Mouse (Mus musculus) midbrain, embryonic 10.5 days (tissue): ENCODE measurements around the gene Bpifb1. TPM values are rescaled to one million over a fixed set of nuclear protein-coding genes. Genes with fewer than 3 reads are reported as not detected.
"Not testable (repeated sequence)": the region's sequence is repeated elsewhere in the genome, so short reads cannot be mapped to it uniquely, and the experiment has no call there.

Experiments
- DNase-seq: peaks from one replicate; pipeline ENCODE4 v3.0.0-alpha.2; 2017; ENCODE audit warnings: low spot score
- H3K27ac ChIP-seq: fragments of 300-500 bp; sonication (generic); replicated peaks from 2 replicates; pipeline ENCODE4 v1.5.1; 2016; ENCODE audit warnings: mild to moderate bottlenecking
- H3K27me3 ChIP-seq: fragments of 300-500 bp; sonication (generic); 2 replicates; pipeline ENCODE4 v1.6.1; 2016; ENCODE audit warnings: low read depth, mild to moderate bottlenecking; ENCODE audit not compliant: poor library complexity, severe bottlenecking
- H3K36me3 ChIP-seq: fragments of 300-500 bp; sonication (generic); 2 replicates; pipeline ENCODE4 v1.6.1; 2016; ENCODE audit warnings: mild to moderate bottlenecking, moderate library complexity
- H3K4me1 ChIP-seq: fragments of 300-500 bp; sonication (generic); 2 replicates; pipeline ENCODE4 v1.6.1; 2016
- H3K4me3 ChIP-seq: fragments of 300-500 bp; sonication (generic); 2 replicates; pipeline ENCODE4 v1.5.1; 2016; ENCODE audit warnings: mild to moderate bottlenecking, moderate library complexity
- H3K9me3 ChIP-seq: fragments of 300-500 bp; sonication (generic); replicated peaks from 2 replicates; pipeline ENCODE4 v1.6.1; 2016; ENCODE audit warnings: mild to moderate bottlenecking
- WGBS: fragments of 180-500 bp; shearing (Covaris S2); methylation state at CpG from one replicate; pipeline ENCODE4 v1.1.7; 2016; 5-methylcytosine and 5-hydroxymethylcytosine counted together
- polyA plus RNA-seq: library from polyadenylated mRNA; unstranded; fragments of >200 nt; fragmentation: Nextera tagmentation; extraction: Ambion mirVana; gene quantifications from 2 replicates; pipeline ENCODE4 v1.2.1, GENCODE M21; 2016

Bpifb1 gene
- polyA plus RNA-seq, 1 experiment from 2014 or later = not detected

DNA sequence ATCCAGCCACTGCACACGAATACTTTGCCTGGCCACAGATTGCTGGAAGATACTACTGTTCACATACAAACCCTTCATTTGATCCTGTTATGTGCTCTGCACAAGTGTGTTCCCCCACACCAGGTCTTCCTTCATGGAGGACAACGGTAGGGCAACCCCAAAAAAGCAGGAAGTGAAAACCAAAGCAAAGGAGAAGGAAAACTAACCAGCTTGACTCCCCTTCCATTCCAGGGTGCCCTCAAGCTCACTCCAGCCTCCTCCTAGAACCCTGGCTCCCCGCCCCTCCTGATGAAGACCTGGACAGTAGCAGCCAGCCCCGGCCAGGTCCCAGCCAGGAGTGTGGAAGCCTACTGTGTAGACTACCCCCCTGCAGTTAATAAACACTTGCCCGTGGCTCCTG lies 29.3 kb downstream of the Bpifb1 start:
- 85% methylated on average over 5 of the region's 5 CpGs for WGBS
- H3K36me3 ChIP-seq = no peaks in the 10 kb centered on the region
- no peaks in the 10 kb centered on the region for H3K27me3 ChIP-seq
- DNase-seq = no peak
- H3K27ac ChIP-seq = no peak overlapping the region
- no peaks in the 10 kb centered on the region for H3K9me3 ChIP-seq
- H3K4me3 ChIP-seq = no peak overlapping the region
- peaks cover 23% of the 10 kb centered on the region for H3K4me1 ChIP-seq

DNA sequence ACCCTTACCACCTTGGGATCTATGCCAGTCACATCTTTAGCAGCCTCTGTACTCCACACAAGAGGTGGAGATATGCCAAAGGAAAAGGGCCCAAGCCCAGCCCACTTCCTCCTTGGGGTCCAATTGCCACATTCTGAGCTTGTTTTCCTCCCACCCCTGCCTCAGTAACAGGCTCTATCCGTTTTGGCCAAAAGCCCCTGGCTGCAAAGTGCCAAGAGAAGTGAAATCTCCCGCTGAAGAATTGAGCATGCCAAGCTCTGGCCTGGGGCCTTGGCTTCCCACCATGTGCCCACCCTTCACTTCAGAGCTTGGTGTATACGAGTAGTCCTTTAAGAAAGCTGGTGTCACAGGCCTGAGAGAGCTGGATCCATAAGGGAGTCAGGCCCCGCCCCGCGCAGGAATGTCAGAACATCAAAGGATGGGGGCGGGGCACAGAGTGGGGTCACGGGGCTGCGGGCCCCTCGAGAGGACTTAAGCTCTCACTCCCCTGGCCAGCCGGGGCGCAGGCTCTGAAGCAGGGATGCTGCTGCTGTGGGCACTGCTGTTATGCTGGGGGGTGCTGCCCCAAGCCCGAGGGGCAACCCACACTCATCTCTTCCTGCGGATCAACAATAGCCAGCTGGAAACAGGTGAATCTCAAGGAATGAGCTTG lies 32.8 kb downstream of the Bpifb1 start, which contains the start of gene Bpifb5:
Bpifb5 (plus strand) TSS at position 478 of the 652 bp plus-strand sequence.
- Histone ChIP-seq H3K27me3 (no peaks in the 10 kb centered on the region), H3K9me3 (no peaks in the 10 kb centered on the region), H3K27ac (peak within 1 kb of the TSS; percentile 81), H3K36me3 (no peaks in the 10 kb centered on the region), H3K4me1 (peaks cover 23% of the 10 kb centered on the region), H3K4me3 (peak within 1 kb of the TSS; percentile 27)
- WGBS = 5% methylated on average over 14 of the region's 14 CpGs
- DNase-seq = peak; percentile 69

DNA sequence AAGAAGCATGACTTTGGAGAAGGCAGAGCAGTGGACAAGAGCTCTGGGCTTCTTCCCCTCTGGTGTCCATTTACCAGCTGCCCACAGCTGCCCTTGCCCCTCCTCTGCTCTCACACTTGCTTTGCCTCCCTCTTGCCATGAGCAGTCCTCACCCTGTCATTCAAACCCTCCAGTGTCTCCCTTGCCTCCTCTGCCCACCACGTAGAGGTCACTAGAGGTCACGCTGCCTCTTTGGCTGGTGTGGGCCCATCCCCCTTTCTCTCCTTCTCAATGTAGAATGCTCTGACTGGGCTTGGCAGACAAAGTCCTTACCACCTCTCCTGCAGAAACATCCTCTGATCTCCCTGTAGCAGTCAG lies 33.3 kb downstream of the Bpifb1 start:
- Histone ChIP-seq H3K9me3 (no peaks in the 10 kb centered on the region), H3K27me3 (no peaks in the 10 kb centered on the region), H3K4me3 (peak overlapping the region; percentile 27), H3K4me1 (peaks cover 23% of the 10 kb centered on the region), H3K27ac (peak overlapping the region; percentile 81), H3K36me3 (no peaks in the 10 kb centered on the region)
- WGBS = 4% methylated on average over 2 of the region's 2 CpGs
- DNase-seq = peak; percentile 45

DNA sequence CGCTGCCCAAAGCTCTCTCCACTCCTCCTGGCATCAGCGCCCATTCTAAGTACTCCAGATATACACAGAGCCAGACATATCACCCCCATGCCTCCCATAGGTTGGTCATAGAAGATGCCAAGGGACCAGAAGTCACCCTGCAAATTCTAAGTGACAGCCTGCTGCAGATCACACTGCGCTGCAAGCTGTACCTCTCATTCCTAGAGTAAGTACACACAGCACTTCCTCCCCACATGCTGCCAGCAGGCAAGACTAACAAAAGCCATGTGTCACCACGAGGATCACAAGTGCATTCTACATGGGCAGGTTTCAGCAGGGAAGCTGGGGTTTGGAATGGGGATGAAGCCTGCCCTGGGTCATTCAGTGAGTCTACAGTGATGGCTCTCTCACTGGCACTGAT lies 36.4 kb downstream of the Bpifb1 start:
- Histone ChIP-seq H3K4me1 (peaks cover 23% of the 10 kb centered on the region), H3K4me3 (no peak overlapping the region), H3K9me3 (no peaks in the 10 kb centered on the region), H3K27me3 (no peaks in the 10 kb centered on the region), H3K27ac (no peak overlapping the region), H3K36me3 (no peaks in the 10 kb centered on the region)
- no peak for DNase-seq
- 76% methylated on average over 4 of the region's 4 CpGs for WGBS

DNA sequence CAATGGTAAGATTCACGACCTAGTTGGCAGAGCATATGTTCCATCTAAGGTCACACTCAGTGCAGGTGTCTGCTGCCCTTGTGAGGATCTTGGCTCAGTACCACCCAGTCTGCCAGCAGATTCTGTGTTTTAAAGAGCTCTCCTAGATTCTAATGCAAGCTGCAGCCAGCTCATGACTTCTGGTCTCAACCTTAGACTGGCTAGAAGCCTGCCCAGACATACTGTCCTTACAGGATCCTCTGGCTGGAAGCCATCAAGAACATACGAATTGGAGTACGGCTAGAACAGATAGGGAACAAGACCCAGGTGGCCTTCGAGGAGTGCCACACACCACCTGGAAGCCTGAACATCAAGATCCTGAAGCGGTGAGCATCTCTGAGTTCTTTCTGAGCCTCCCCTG lies 37.2 kb downstream of the Bpifb1 start:
- H3K4me1 ChIP-seq = peaks cover 19% of the 10 kb centered on the region
- no peak overlapping the region for H3K27ac ChIP-seq
- WGBS = 93% methylated on average over 5 of the region's 5 CpGs
- H3K27me3 ChIP-seq = no peaks in the 10 kb centered on the region
- H3K9me3 ChIP-seq = no peaks in the 10 kb centered on the region
- H3K4me3 ChIP-seq = no peak overlapping the region
- H3K36me3 ChIP-seq = no peaks in the 10 kb centered on the region
- DNase-seq = no peak

DNA sequence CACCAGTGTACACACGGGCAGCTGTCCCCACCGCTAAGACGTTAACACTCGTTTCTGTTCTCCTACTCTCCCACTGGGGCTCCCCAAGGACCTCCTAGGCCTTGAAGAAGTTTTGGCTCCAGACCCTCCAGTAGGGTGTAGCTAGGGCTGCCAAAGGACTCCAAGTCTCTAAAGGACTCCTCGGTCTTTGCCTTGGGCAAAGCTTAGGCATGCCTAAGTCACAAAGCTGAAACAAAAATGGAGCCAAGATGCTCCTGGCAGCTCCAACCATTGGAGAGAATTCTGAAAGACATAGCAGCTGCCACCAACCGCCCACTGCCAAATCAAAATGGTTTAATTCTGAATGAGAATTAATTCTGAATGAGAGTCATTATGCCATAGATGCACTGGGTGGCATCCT lies 42.8 kb downstream of the Bpifb1 start:
- Histone ChIP-seq H3K4me1 (no peaks in the 10 kb centered on the region), H3K36me3 (no peaks in the 10 kb centered on the region), H3K4me3 (no peak overlapping the region), H3K9me3 (no peaks in the 10 kb centered on the region), H3K27ac (no peak overlapping the region), H3K27me3 (no peaks in the 10 kb centered on the region)
- WGBS = 92% methylated on average over 6 of the region's 6 CpGs
- DNase-seq = no peak

DNA sequence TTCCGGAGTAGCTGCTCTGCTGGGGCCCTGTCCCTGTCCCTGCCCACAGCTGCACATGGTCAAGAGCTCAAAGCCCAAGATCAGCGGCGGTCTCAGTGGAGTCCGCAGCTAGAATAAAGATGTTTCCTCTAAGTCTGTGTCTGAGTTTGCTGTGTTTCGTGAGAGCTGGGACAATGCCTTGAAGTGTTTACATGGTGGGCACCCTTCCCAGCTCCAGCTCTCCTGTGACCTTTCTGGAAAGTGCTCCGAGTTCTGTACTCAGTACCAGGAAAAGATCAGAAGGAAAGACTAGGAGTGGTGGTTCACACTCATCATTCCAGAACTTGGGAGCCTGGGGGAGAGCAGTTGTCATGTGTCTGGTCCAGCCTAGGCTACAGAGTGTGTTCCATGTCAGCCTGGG lies 50.2 kb downstream of the Bpifb1 start:
- Histone ChIP-seq H3K4me3 (no peak overlapping the region), H3K27ac (no peak overlapping the region), H3K27me3 (no peaks in the 10 kb centered on the region), H3K36me3 (no peaks in the 10 kb centered on the region), H3K4me1 (no peaks in the 10 kb centered on the region), H3K9me3 (0 out of 2 replicates have a peak, but pooled peaks cover 6% of the 10 kb centered on the region)
- DNase-seq = no peak
- WGBS = 89% methylated on average over 6 of the region's 6 CpGs

DNA sequence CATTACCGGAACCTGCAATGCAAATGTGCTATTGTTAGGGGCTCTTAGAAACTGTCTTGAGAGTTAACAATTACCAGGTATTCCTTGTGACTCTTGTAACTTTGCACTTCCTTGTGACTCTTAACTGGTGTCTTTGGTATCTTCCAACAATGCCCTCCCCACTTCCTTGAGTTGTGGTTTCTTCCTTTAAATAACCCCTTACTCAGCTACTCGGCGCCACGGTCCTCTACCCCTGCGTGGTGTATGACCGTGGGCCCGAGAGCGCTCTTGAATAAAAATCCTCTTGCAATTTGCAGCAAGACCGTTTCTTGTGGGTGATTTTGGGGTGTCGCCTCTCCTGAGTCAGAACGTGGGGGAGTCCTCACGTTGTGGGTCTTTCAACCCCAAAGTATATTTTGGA lies 52.1 kb downstream of the Bpifb1 start:
- WGBS = 92% methylated on average over 11 of the region's 12 CpGs
- not testable (repeated sequence) for H3K36me3 ChIP-seq, H3K9me3 ChIP-seq, H3K4me3 ChIP-seq, H3K27me3 ChIP-seq, H3K27ac ChIP-seq, DNase-seq, H3K4me1 ChIP-seq

DNA sequence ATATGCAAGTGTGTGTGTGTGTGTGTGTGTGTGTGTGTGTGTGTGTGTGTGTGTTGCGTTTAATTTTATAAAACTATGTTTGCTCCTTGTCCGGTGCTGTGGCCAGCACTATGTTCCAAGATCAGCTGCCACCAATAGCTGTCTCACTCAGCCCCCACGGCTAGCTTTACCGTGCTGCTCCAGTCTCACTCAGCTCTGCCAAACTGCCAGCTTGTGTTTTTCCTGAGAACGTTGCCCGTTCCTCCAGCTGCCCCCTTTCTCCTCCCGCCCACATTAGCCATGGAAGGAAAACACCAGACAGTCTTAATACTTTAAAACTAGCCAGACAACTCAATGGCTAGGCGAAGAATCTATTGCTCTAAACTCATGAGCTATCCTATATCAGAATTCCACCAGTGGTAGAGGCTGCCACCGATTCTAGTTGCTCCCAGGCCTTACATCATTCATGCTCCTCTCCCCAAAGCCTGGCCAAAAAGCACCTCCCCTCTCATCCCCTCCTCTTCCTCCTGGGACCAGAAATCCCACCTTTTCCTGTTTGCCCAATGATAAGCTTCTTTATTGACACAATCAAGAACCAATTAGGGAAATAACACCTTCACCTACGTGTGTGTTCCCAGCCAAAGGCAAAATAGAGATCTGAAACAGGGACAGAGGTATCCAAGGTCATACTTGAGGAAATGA lies 52.9 kb downstream of the Bpifb1 start:
- Histone ChIP-seq H3K4me3 (no peak overlapping the region), H3K4me1 (no peaks in the 10 kb centered on the region), H3K27me3 (no peaks in the 10 kb centered on the region), H3K36me3 (no peaks in the 10 kb centered on the region), H3K27ac (no peak overlapping the region), H3K9me3 (0 out of 2 replicates have a peak, but pooled peaks cover 6% of the 10 kb centered on the region)
- DNase-seq = no peak
- 89% methylated on average over 10 of the region's 10 CpGs for WGBS

DNA sequence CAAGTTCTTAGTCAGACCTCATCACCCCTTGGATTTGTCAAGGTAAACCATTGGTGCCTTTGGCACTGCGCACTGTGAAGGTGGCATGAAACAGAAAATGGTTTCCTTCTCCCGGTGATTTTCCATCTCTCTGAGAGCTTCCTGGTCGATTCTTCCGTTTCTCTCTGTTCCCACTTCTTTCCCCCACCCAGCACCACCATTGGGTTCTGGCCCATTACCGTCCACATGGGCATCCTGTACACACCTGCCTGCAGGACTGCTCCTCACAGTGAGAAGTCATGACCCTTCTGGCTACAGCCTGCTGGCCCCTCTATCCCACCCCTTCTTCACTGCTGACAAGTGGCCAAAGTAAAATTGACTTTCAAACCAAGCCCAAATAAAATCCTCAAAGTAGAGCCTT lies 54.7 kb downstream of the Bpifb1 start:
- Histone ChIP-seq H3K4me3 (no peak overlapping the region), H3K4me1 (no peaks in the 10 kb centered on the region), H3K27me3 (no peaks in the 10 kb centered on the region), H3K36me3 (no peaks in the 10 kb centered on the region), H3K9me3 (0 out of 2 replicates have a peak, but pooled peaks cover 6% of the 10 kb centered on the region), H3K27ac (no peak overlapping the region)
- DNase-seq = no peak
- WGBS = 94% methylated on average over 5 of the region's 5 CpGs

DNA sequence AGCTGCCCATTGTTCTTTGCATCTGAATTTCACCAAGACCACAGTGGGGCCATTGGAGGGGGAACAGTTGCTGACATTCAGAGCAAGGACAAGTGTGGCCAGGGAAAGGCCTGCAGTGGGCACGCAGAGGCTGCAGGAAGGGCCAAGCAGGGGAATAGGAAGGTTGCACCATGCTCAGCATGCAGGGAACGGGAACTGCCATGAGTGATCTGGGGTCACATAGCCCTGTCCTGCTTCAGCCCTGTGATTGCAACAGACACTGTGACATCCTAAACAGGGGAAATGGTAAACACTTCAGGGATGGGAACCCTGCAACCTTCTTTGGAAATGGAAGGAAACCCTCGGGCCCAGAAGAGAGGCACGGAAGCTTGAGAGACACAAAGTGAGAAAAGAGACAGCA lies 64.6 kb downstream of the Bpifb1 start:
- H3K27ac ChIP-seq, DNase-seq, H3K4me1 ChIP-seq, H3K27me3 ChIP-seq, H3K36me3 ChIP-seq, H3K4me3 ChIP-seq, H3K9me3 ChIP-seq: not testable (repeated sequence)
- 97% methylated on average over 2 of the region's 4 CpGs for WGBS

DNA sequence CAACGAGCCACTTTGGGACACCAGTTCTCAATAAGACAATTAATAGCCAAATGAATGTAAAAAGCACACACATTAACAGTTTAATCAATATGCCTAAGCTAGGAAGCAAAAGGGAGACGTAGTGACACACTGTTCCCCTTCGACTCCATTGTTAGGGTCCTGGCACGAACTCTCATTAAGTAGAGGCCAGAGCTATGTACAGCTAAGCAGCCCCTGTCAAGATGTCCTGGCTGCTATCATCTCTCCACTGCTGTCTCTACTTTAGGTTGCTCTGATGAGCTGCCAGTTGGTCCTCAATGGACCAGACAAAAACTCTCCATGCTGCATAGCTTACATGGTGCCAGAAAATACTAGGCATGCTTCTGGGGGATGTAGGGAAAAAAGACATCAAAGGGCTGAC lies 65.2 kb downstream of the Bpifb1 start:
- no peaks in the 10 kb centered on the region for H3K9me3 ChIP-seq
- H3K4me1 ChIP-seq = no peaks in the 10 kb centered on the region
- H3K27me3 ChIP-seq = no peaks in the 10 kb centered on the region
- 85% methylated on average over 4 of the region's 4 CpGs for WGBS
- no peaks in the 10 kb centered on the region for H3K36me3 ChIP-seq
- H3K4me3 ChIP-seq = no peak overlapping the region
- DNase-seq = no peak
- H3K27ac ChIP-seq = no peak overlapping the region

DNA sequence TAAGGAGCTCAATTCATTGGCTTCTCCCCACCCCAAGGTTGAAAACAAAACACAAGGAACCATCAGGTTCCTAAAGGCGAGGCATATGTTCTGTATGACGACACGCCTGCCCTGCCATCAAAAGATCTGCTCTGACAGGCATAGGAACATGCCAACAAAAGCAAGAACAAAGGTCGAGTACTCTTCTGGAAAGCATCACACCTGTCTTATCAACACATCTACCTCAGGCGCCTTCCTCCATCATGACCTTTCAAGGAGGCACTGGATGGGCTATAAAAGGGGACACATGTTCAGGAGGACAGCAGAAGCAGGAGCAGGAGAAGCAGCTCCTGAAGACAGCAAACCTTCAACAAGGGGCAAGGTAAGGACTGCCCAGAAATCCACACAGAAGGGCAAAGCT lies 66.9 kb downstream of the Bpifb1 start, which contains the start of gene Bpifb9a:
Bpifb9a (plus strand) TSS at position 301 of the 400 bp plus-strand sequence.
- WGBS = 82% methylated on average over 5 of the region's 5 CpGs
- H3K36me3 ChIP-seq, H3K9me3 ChIP-seq, H3K4me3 ChIP-seq, DNase-seq, H3K27ac ChIP-seq, H3K27me3 ChIP-seq, H3K4me1 ChIP-seq: not testable (repeated sequence)
